Mouse (Mus musculus): ENCODE data around the gene Cttnbp2. TPM values are rescaled to one million over a fixed set of nuclear protein-coding genes. Genes with fewer than 3 reads are reported as not detected.
"Not testable (repeated sequence)": the region's sequence is repeated elsewhere in the genome, so short reads cannot be mapped to it uniquely, and the experiment has no call there.

Cttnbp2 gene
- polyA plus RNA-seq, 1 experiment from 2014 or later, result 51.8 TPM

DNA sequence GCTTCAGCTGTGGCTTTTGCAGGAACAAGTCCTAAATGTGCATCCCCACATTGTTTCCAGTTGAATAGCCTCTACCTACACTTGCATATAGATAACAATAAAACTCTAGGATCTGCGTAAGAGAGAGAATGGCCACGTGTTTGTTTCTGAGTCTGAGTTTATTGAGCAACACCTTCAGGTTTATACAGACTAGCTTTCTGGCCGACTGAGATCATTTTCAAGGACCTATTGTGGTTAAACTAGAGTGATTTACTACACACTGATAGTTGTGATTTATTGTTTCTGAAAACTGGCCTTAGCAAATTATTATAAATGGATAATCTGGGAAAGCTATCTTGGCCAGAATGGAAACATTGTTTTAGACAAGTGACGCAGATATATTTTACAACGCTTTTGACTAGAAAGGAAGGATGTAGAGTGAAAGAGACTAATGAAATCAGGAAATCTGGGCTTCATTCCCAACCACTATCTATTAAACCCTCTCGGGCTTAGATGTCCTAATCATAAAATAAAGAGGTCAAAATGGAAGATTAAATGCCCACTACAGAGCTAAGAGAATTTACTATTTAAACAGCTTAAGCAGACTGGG is 96.7 kb downstream of the Cttnbp2 start:
- Histone ChIP-seq H3K4me3 (replicated peaks; ENCODE audit: low read depth, low read length) (no peak overlapping the region), H3K9me3 (ENCODE audit: control insufficient read depth, low read length) (no peaks in the 10 kb centered on the region), H3K27me3 (ENCODE audit: control insufficient read depth, insufficient read depth, low read length) (no peaks in the 10 kb centered on the region), H3K36me3 (ENCODE audit: control insufficient read depth, insufficient read depth, low read length) (peaks cover 38% of the 10 kb centered on the region), H3K4me1 (ENCODE audit: control insufficient read depth, insufficient read depth, low read length) (no peaks in the 10 kb centered on the region), H3K4me2 (ENCODE audit: low read length) (no peak overlapping the region), H3K9ac (replicated peaks; ENCODE audit: low read length) (no peak overlapping the region), H3K27ac (replicated peaks; ENCODE audit: low read depth, low read length) (no peak overlapping the region)
- DNase-seq (no peak), ATAC-seq (ENCODE audit: low FRiP score, low TSS enrichment) (no peak)
- WGBS, result 85% methylated on average over 6 of the region's 6 CpGs

DNA sequence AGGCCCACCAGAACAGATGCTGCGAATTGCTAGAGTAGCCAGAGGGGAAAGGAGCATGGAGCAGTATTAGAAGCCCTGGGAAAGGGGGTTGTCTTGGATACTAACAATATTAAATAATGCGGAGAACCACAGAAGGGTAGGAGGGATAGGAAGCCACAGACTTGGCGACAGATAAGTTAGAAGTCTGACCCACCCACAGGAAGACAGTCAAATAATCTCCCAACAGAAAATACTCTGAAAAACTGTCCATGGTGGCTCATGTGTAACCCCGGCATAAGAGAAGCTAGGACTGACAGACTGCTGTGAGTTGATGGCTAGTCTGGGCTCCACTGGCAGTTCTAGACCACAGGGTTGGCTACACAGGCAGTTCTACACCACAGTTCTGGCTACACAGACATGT is 98.7 kb downstream of the Cttnbp2 start:
- no peak overlapping the region for H3K4me2 ChIP-seq (ENCODE audit: low read length)
- no peaks in the 10 kb centered on the region for H3K9me3 ChIP-seq (ENCODE audit: control insufficient read depth, low read length)
- H3K36me3 ChIP-seq (ENCODE audit: control insufficient read depth, insufficient read depth, low read length), result peaks cover 41% of the 10 kb centered on the region
- 80% methylated on average over 4 of the region's 4 CpGs for WGBS
- H3K27me3 ChIP-seq (ENCODE audit: control insufficient read depth, insufficient read depth, low read length), result no peaks in the 10 kb centered on the region
- ATAC-seq (ENCODE audit: low FRiP score, low TSS enrichment) (no peak), DNase-seq (no peak)
- no peaks in the 10 kb centered on the region for H3K4me1 ChIP-seq (ENCODE audit: control insufficient read depth, insufficient read depth, low read length)
- no peak overlapping the region for H3K4me3 ChIP-seq (replicated peaks; ENCODE audit: low read depth, low read length)
- H3K9ac ChIP-seq (replicated peaks; ENCODE audit: low read length), result no peak overlapping the region
- no peak overlapping the region for H3K27ac ChIP-seq (replicated peaks; ENCODE audit: low read depth, low read length)

DNA sequence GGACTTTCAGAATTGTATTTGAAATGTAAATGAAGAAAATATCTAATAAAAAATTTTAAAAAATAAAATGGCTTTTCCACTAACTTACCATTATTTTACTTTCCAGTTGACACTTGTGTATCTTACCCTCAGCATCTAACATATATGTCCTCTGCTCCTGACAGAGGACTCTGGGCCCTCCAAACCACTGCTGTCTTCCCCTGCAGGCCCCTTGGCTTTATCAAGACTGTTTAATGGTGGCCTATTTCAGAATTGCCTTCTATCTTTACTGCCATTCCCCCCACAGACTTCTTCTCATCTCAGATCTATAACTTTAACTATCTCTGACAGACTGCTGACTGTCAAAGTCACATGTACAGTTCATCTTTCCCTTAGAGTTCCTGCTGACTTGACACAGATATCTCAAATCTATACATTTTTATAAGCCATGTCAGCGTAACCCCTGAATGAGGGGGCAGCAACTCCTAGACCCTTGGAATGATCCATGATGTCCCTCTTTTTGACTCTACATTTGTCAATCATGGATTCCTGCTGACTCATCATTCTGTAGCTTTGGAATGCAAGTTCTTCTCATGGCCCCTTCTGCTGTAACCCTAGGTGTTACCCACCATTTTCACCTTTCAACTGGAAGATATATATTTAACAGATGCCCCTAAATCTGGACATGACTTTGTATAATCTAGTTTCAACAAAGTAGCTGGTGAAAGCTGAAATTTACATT is 103.0 kb downstream of the Cttnbp2 start:
- H3K27ac ChIP-seq (replicated peaks; ENCODE audit: low read depth, low read length), result no peak overlapping the region
- no peaks in the 10 kb centered on the region for H3K4me1 ChIP-seq (ENCODE audit: control insufficient read depth, insufficient read depth, low read length)
- no peak overlapping the region for H3K4me3 ChIP-seq (replicated peaks; ENCODE audit: low read depth, low read length)
- ATAC-seq (ENCODE audit: low FRiP score, low TSS enrichment) (no peak), DNase-seq (no peak)
- WGBS, result 100% methylated on average over 1 of the region's 1 CpGs
- H3K9me3 ChIP-seq (ENCODE audit: control insufficient read depth, low read length), result no peaks in the 10 kb centered on the region
- H3K27me3 ChIP-seq (ENCODE audit: control insufficient read depth, insufficient read depth, low read length), result no peaks in the 10 kb centered on the region
- H3K36me3 ChIP-seq (ENCODE audit: control insufficient read depth, insufficient read depth, low read length), result peaks cover 31% of the 10 kb centered on the region
- H3K9ac ChIP-seq (replicated peaks; ENCODE audit: low read length), result no peak overlapping the region
- H3K4me2 ChIP-seq (ENCODE audit: low read length), result no peak overlapping the region

DNA sequence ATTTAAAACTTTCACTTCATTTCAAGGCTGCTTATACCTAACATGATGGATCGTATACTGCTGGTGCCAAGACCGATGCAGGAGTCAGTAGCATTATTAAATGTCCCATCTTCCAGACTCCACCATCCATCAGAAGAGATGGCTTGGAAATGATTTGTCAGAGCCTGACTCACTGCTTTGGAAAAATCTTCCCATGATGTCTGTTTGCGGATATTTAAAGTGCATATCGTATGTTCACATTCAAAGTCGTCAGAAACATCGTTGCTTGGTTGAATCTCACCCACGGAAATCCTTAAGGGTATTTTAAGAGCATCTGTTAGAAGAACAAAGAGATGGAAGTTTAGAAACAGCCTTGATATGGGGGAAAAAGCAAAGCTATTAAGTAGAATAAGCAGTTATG is 106.2 kb downstream of the Cttnbp2 start:
- Histone ChIP-seq H3K27ac (replicated peaks; ENCODE audit: low read depth, low read length) (no peak overlapping the region), H3K36me3 (ENCODE audit: control insufficient read depth, insufficient read depth, low read length) (peaks cover 41% of the 10 kb centered on the region)

DNA sequence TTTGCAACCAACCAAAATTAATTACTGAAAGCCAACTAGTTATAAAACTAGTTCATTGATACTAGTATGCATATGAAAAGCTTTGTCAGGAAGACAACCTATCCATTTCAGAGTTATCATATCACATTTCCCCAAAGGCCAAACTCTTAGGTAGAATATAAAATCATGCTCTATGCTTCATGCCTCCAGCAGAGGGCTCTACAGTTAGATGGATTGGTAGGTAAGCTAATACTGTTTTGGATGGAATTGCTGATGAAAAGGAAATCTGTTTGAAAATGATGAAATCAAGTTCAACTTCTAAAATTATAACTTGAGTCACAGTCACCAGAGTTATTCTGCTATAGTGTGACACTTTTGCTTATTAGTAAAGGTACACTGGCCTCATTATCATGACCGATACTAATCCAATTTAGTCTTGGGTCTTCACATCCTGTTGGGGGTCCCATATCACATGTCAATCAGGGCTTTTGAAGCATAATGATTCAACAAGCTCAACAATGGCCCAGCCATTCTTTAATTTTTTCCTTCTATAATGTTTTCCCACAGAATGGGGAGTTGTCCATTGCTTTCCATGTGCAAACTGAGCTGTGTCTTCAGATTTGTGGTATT is 113.5 kb downstream of the Cttnbp2 start:
- DNase-seq, result peak; percentile 75
- Histone ChIP-seq H3K36me3 (ENCODE audit: control insufficient read depth, insufficient read depth, low read length) (peaks cover 49% of the 10 kb centered on the region), H3K9me3 (ENCODE audit: control insufficient read depth, low read length) (no peaks in the 10 kb centered on the region), H3K4me2 (ENCODE audit: low read length) (no peak overlapping the region), H3K9ac (replicated peaks; ENCODE audit: low read length) (no peak overlapping the region), H3K4me1 (ENCODE audit: control insufficient read depth, insufficient read depth, low read length) (no peaks in the 10 kb centered on the region), H3K27me3 (ENCODE audit: control insufficient read depth, insufficient read depth, low read length) (no peaks in the 10 kb centered on the region), H3K27ac (replicated peaks; ENCODE audit: low read depth, low read length) (no peak overlapping the region), H3K4me3 (replicated peaks; ENCODE audit: low read depth, low read length) (no peak overlapping the region)
- 68% methylated on average over 1 of the region's 1 CpGs for WGBS
- ATAC-seq (ENCODE audit: low FRiP score, low TSS enrichment), result no peak

More for the DNA sequence above, 106.2 kb downstream of the Cttnbp2 start:
- DNase-seq (no peak), ATAC-seq (ENCODE audit: low FRiP score, low TSS enrichment) (no peak)
- Histone ChIP-seq H3K4me3 (replicated peaks; ENCODE audit: low read depth, low read length) (no peak overlapping the region), H3K27me3 (ENCODE audit: control insufficient read depth, insufficient read depth, low read length) (no peaks in the 10 kb centered on the region), H3K4me2 (ENCODE audit: low read length) (no peak overlapping the region), H3K9me3 (ENCODE audit: control insufficient read depth, low read length) (no peaks in the 10 kb centered on the region), H3K9ac (replicated peaks; ENCODE audit: low read length) (no peak overlapping the region), H3K4me1 (ENCODE audit: control insufficient read depth, insufficient read depth, low read length) (no peaks in the 10 kb centered on the region)
- 97% methylated on average over 7 of the region's 7 CpGs for WGBS

DNA sequence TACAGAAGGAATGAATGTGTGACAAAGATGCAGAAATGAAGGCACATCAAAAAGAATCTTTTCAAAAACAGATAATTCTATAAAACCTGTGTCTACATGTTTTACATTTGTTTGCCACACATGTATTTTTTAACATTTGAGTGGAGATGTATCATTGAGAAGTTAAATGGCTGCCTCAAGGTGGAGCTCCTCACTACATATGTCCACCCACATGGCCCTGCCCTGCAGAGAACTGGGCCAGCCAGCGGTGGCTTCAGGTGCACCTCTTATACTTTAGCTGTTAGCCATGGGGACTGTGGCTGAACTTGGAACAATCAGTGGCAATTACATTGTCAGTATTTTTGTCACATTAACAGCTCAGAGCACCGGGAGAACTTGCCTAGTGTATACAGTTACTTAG is 133.3 kb downstream of the Cttnbp2 start:
- no peak overlapping the region for H3K4me3 ChIP-seq (replicated peaks; ENCODE audit: low read depth, low read length)
- no peak for ATAC-seq (ENCODE audit: low FRiP score, low TSS enrichment)
- H3K9me3 ChIP-seq (ENCODE audit: control insufficient read depth, low read length), result no peaks in the 10 kb centered on the region
- no peak overlapping the region for H3K9ac ChIP-seq (replicated peaks; ENCODE audit: low read length)
- H3K4me2 ChIP-seq (ENCODE audit: low read length), result no peak overlapping the region
- no peak overlapping the region for H3K27ac ChIP-seq (replicated peaks; ENCODE audit: low read depth, low read length)
- H3K27me3 ChIP-seq (ENCODE audit: control insufficient read depth, insufficient read depth, low read length), result no peaks in the 10 kb centered on the region
- H3K36me3 ChIP-seq (ENCODE audit: control insufficient read depth, insufficient read depth, low read length), result peaks cover 51% of the 10 kb centered on the region
- no peak for DNase-seq
- 70% methylated on average over 2 of the region's 2 CpGs for WGBS
- no peaks in the 10 kb centered on the region for H3K4me1 ChIP-seq (ENCODE audit: control insufficient read depth, insufficient read depth, low read length)

DNA sequence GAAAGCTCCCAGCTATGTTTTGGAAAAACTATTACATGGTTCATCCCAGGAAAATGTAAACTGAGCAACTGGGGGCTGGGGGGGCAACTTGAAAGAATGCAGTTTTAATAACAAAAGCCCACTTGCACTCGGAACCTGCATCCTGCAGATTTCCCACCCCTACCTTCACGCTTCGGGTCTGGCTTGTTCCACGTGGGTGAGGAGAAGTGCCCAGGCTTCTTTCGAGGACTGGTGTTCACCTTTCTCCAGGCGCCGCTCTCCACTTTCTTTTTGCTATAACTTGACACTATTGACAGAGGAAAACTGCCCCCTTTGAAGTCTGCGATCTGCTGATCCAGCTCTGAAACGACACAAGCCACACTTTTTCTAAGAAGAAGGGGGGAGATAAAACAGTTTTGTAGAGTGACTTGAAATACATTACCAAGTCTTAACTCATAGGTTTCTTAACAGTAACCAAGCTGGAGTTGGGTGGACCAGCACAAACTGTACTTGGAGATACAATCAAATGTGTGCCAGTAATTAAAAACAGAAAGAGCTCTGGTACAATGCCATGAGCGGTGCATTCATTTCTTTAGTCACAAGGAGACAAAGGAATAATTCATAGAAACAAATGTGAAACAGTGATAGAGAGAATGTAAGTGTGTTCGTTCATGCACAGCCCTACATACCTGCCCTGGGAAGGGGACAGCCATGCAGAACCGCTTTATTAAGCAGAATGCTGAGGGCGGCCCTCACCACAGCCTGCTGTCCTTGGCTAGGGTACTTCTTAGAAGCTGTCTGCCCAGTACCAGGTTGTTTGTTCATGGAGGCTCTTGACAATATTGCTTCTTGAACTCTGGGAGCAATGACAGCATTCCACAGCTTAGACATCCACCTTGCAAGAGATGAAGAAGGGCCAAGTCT is 134.1 kb downstream of the Cttnbp2 start:
- Histone ChIP-seq H3K36me3 (ENCODE audit: control insufficient read depth, insufficient read depth, low read length) (peaks cover 59% of the 10 kb centered on the region), H3K27ac (replicated peaks; ENCODE audit: low read depth, low read length) (no peak overlapping the region), H3K9ac (replicated peaks; ENCODE audit: low read length) (no peak overlapping the region), H3K9me3 (ENCODE audit: control insufficient read depth, low read length) (no peaks in the 10 kb centered on the region), H3K4me1 (ENCODE audit: control insufficient read depth, insufficient read depth, low read length) (no peaks in the 10 kb centered on the region), H3K4me2 (ENCODE audit: low read length) (no peak overlapping the region), H3K4me3 (replicated peaks; ENCODE audit: low read depth, low read length) (no peak overlapping the region), H3K27me3 (ENCODE audit: control insufficient read depth, insufficient read depth, low read length) (no peaks in the 10 kb centered on the region)
- DNase-seq (no peak), ATAC-seq (ENCODE audit: low FRiP score, low TSS enrichment) (no peak)
- 80% methylated on average over 13 of the region's 13 CpGs for WGBS

DNA sequence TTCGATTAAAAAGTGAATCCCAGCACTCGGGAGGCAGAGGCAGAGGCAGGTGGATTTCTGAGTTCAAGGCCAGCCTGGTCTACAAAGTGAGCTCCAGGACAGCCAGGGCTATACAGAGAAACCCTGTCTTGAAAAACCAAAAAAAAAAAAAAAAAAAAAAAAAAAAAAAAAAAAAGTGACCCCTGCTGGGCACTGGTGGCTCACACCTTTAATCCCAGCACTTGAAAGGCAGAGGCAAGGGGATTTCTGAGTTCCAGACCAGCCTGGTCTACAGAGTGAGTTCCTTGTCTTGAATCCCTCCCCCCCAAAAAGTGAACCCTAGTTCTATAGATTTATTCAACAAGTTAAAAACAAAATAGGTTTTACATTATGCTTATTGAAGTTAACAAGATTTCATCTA is 136.9 kb downstream of the Cttnbp2 start:
- H3K27ac ChIP-seq (replicated peaks; ENCODE audit: low read depth, low read length); ATAC-seq (ENCODE audit: low FRiP score, low TSS enrichment); H3K9me3 ChIP-seq (ENCODE audit: control insufficient read depth, low read length); DNase-seq; H3K4me1 ChIP-seq (ENCODE audit: control insufficient read depth, insufficient read depth, low read length); H3K9ac ChIP-seq (replicated peaks; ENCODE audit: low read length); H3K4me2 ChIP-seq (ENCODE audit: low read length); H3K4me3 ChIP-seq (replicated peaks; ENCODE audit: low read depth, low read length); H3K27me3 ChIP-seq (ENCODE audit: control insufficient read depth, insufficient read depth, low read length): not testable (repeated sequence)
- 91% methylated on average over 2 of the region's 2 CpGs for WGBS
- peaks cover 59% of the 10 kb centered on the region for H3K36me3 ChIP-seq (ENCODE audit: control insufficient read depth, insufficient read depth, low read length)

Data from midbrain, embryonic 14.5 days (tissue).